Mouse (Mus musculus) forebrain, embryonic 16.5 days (tissue): ENCODE measurements around the gene Slc30a5. TPM values are rescaled to one million over a fixed set of nuclear protein-coding genes. Genes with fewer than 3 reads are reported as not detected.
"Not testable (repeated sequence)": the region's sequence is repeated elsewhere in the genome, so short reads cannot be mapped to it uniquely, and the experiment has no call there.

Experiments
- ATAC-seq: fragments of 200-750 bp; cut with Nextera tagmentation; 2 replicates; pipeline ENCODE4 v1.8.0; 2017; ENCODE audit warnings: mild to moderate bottlenecking, moderate library complexity
- H3K27ac ChIP-seq: fragments of 300-500 bp; sonication (generic); 2 replicates; pipeline ENCODE4 v1.5.1; 2014; ENCODE audit warnings: low read length, control low read depth
- H3K27me3 ChIP-seq: fragments of 300-500 bp; sonication (generic); replicated peaks from 2 replicates; pipeline ENCODE4 v1.6.1; 2014; ENCODE audit warnings: low read length; ENCODE audit not compliant: control insufficient read depth, insufficient read depth
- H3K36me3 ChIP-seq: fragments of 300-500 bp; sonication (generic); 2 replicates; pipeline ENCODE4 v1.6.1; 2014; ENCODE audit not compliant: control insufficient read depth, insufficient read depth
- H3K4me1 ChIP-seq: fragments of 300-500 bp; sonication (generic); replicated peaks from 2 replicates; pipeline ENCODE4 v1.6.1; 2014; ENCODE audit warnings: low read length; ENCODE audit not compliant: control insufficient read depth, insufficient read depth
- H3K4me2 ChIP-seq: fragments of 300-500 bp; sonication (generic); 2 replicates; pipeline ENCODE4 v1.6.1; 2014; ENCODE audit warnings: mild to moderate bottlenecking, low read length, control low read depth
- H3K4me3 ChIP-seq: fragments of 300-500 bp; sonication (generic); replicated peaks from 2 replicates; pipeline ENCODE4 v1.5.1; 2014; ENCODE audit warnings: mild to moderate bottlenecking, low read length, control low read depth
- H3K9ac ChIP-seq: fragments of 300-500 bp; sonication (generic); replicated peaks from 2 replicates; pipeline ENCODE4 v1.6.1; 2014; ENCODE audit warnings: low read depth, low read length, control low read depth
- H3K9me3 ChIP-seq: fragments of 300-500 bp; sonication (generic); 2 replicates; pipeline ENCODE4 v1.6.1; 2016; ENCODE audit warnings: low read length; ENCODE audit not compliant: control insufficient read depth
- WGBS: fragments of 180-500 bp; shearing (Covaris S2); extraction: QIAGEN DNeasy Blood & Tissue Kit; methylation state at CpG from one replicate; pipeline ENCODE4 v1.1.7; 2014; 5-methylcytosine and 5-hydroxymethylcytosine counted together
- polyA plus RNA-seq: library from polyadenylated mRNA; unstranded; fragments of >200 nt; fragmentation: Nextera tagmentation; extraction: Ambion mirVana; gene quantifications from 2 replicates; pipeline ENCODE4 v1.2.1, GENCODE M21; 2015

Gene Slc30a5
- polyA plus RNA-seq, 1 experiment from 2014 or later = 34.9 TPM

DNA sequence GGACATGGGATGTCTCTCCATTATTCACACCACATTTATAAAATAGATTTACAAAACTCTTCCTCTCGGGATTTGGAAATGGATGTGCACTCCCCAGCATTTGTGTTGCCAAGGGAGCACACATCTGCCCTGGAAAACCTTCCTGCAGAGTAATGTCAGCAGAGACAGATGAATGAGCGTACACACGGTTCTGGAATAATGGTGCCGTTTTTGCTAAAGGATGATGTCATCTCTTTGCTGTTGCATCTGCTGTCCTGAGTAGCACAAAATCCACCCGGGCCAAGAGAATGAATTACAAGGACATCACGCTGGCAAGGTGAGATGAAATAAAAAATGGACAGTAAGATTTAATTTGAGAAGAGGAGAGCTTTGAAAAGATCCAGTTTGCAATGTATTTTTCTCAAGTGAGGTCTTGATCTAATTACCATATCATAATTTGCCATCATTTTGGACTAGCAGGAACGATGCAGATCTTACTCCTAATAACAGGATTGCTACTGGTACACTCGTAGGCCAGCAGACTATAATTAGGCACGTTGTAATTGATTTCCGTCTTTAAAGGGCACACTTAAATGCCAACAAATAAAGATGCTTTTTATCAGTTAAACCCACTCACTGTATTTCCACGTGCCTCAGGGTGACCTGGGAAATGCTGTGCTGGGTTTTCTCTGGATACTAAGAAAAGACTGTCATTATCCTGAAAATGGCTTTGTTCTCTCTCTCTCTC lies 38.4 kb upstream of the Slc30a5 start:
- no peak overlapping the region for H3K27ac ChIP-seq
- H3K9me3 ChIP-seq = no peaks in the 10 kb centered on the region

DNA sequence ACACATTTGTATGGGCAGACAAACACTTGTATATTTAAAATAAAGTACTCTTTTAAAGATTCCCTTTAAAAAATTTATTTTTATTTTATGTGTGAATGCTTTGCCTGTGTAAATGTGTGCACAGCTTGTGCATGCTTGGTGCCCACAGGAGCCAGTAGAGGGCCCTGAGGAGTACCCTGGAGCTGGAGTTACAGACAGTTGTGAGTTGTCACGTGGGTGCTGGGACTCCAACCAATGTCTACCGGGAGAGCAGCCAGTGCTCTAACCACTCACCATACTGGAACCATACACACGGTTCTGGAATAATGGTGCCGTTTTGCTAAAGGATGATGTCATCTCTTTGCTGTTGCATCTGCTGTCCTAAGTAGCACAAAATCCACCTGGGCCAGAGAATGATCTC lies 36.6 kb upstream of the Slc30a5 start:
- WGBS = 67% methylated on average over 4 of the region's 4 CpGs
- H3K9ac ChIP-seq = no peak overlapping the region
- no peaks in the 10 kb centered on the region for H3K9me3 ChIP-seq
- no peaks in the 10 kb centered on the region for H3K36me3 ChIP-seq
- no peaks in the 10 kb centered on the region for H3K27me3 ChIP-seq
- ATAC-seq = no peak
- H3K4me1 ChIP-seq = peaks cover 11% of the 10 kb centered on the region
- H3K27ac ChIP-seq = no peak overlapping the region
- no peak overlapping the region for H3K4me2 ChIP-seq
- H3K4me3 ChIP-seq = no peak overlapping the region

More for the DNA sequence above, 38.4 kb upstream of the Slc30a5 start:
- WGBS = 13% methylated on average over 11 of the region's 11 CpGs
- peak; percentile 64 for ATAC-seq
- no peaks in the 10 kb centered on the region for H3K27me3 ChIP-seq
- H3K4me3 ChIP-seq = no peak overlapping the region
- no peak overlapping the region for H3K9ac ChIP-seq
- no peak overlapping the region for H3K4me2 ChIP-seq
- H3K36me3 ChIP-seq = no peaks in the 10 kb centered on the region
- H3K4me1 ChIP-seq = peaks cover 16% of the 10 kb centered on the region

DNA sequence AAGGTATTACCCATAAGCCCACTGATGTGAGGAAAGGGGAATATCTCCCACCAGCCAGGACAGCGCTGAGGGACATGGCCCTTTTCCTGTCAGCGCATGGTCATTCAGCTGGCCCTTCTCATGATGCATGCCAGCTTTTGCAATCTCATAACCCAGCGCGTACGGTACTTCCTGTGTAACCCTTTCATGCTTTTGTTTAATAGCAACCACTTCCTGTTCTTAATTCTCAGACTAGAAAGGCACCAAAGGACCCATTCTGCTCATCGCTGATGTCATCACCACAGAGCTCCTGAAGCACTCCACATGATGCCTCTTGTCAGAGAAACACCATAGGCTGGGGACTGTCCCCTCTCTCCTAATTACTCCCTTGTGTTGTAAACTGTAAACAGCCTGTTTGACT lies 33.1 kb upstream of the Slc30a5 start:
- no peaks in the 10 kb centered on the region for H3K27me3 ChIP-seq
- no peak overlapping the region for H3K9ac ChIP-seq
- H3K4me1 ChIP-seq = peaks cover 1% of the 10 kb centered on the region
- no peak for ATAC-seq
- 88% methylated on average over 6 of the region's 6 CpGs for WGBS
- H3K36me3 ChIP-seq = no peaks in the 10 kb centered on the region
- H3K4me3 ChIP-seq = no peak overlapping the region
- no peak overlapping the region for H3K27ac ChIP-seq
- no peaks in the 10 kb centered on the region for H3K9me3 ChIP-seq
- H3K4me2 ChIP-seq = no peak overlapping the region

DNA sequence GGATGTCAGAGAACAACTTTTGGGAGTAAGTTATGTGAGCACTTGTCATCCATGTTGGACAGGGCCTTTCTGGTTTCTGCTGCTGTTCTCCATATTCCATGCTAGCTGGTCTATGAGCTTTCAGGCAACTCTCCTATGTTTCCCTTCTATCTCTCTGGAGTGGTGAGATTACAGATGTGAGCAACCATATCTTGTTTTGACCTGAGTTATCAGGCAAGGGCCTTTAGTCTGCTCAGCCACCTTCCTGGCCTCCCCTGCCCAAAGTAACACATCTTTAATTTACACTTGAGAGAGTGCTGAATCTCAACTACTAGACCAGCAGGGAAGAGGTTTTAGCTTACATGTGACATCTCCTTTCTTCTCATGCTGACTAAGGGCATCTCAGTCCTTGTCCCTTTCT lies 32.5 kb upstream of the Slc30a5 start:
- no peaks in the 10 kb centered on the region for H3K4me1 ChIP-seq
- no peaks in the 10 kb centered on the region for H3K9me3 ChIP-seq
- H3K4me2 ChIP-seq = no peak overlapping the region
- no peaks in the 10 kb centered on the region for H3K27me3 ChIP-seq
- ATAC-seq = no peak
- H3K27ac ChIP-seq = no peak overlapping the region
- H3K4me3 ChIP-seq = no peak overlapping the region
- no peaks in the 10 kb centered on the region for H3K36me3 ChIP-seq
- no peak overlapping the region for H3K9ac ChIP-seq

DNA sequence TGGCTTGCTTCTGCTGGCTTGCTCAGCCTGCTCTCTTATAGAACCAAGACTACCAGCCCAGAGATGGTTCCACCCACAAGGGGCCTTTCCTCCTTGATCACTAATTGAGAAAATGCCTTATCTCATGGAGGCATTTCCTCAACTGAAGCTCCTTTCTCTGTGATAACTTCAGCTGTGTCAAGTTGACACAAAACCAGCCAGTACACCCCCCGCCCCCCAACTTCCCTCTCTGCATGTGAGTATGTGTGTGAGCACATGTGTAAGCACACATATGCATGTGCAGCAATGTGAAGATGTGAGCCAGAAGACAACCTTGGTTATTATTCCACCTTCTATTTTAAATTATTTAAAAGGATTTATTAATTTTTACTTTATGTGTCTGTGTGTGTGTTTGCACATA lies 30.7 kb upstream of the Slc30a5 start:
- not testable (repeated sequence) for ATAC-seq

DNA sequence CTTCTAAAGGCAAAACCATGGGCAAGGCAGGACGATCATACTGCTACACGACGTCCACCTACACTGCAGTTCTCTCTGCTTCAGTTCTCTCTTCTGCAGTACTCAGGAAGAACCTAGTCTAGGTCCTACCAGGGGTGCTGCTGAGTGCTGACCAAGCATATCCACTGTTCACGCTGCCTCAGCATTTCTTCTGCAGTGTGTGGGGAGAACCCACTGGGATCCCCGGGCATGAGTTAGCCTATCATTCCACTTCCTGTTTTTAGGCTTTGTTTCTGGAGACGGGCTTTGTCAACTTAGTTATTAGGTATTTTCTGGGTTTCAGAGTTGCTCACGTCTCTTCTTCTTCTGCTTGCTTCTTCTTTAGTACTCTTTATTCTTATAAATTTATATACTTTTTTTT lies 25.9 kb upstream of the Slc30a5 start:
- H3K9me3 ChIP-seq = no peaks in the 10 kb centered on the region
- H3K4me2 ChIP-seq = no peak overlapping the region
- no peak for ATAC-seq
- H3K27me3 ChIP-seq = no peaks in the 10 kb centered on the region
- no peak overlapping the region for H3K27ac ChIP-seq
- H3K36me3 ChIP-seq = no peaks in the 10 kb centered on the region
- WGBS = 88% methylated on average over 7 of the region's 7 CpGs
- H3K4me1 ChIP-seq = no peaks in the 10 kb centered on the region
- H3K9ac ChIP-seq = no peak overlapping the region
- H3K4me3 ChIP-seq = no peak overlapping the region

More for the DNA sequence above, 30.7 kb upstream of the Slc30a5 start:
- H3K4me2 ChIP-seq, H3K4me3 ChIP-seq, H3K9me3 ChIP-seq, H3K27ac ChIP-seq, H3K4me1 ChIP-seq, H3K9ac ChIP-seq, H3K27me3 ChIP-seq, H3K36me3 ChIP-seq: not testable (repeated sequence)
- WGBS = 95% methylated on average over 1 of the region's 1 CpGs

DNA sequence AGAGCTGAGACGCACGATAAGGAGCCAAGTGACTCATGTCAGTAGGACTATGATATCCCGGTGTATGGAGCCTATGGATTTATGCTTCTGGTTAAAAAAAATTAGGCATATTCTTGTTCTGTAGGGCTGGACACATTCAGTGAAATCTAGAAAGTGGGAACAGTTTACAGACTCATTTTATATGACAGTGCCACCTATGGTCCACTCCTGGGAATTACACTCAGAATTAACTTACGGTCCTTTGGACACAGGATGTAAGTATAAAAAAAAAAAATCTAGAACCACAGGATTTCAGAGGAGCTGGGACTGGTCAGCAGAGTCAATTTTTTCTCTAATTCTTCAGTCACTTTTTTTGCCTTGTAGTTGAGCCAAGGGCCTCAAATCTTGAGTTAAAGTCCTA lies 20.9 kb upstream of the Slc30a5 start:
- no peaks in the 10 kb centered on the region for H3K27me3 ChIP-seq
- H3K9me3 ChIP-seq = no peaks in the 10 kb centered on the region
- no peaks in the 10 kb centered on the region for H3K36me3 ChIP-seq
- H3K4me1 ChIP-seq = no peaks in the 10 kb centered on the region
- H3K27ac ChIP-seq = no peak overlapping the region
- H3K9ac ChIP-seq = no peak overlapping the region
- 0 out of 2 replicates have a peak, but pooled peaks have one; percentile 26 for ATAC-seq
- WGBS = 58% methylated on average over 4 of the region's 4 CpGs
- H3K4me3 ChIP-seq = no peak overlapping the region
- H3K4me2 ChIP-seq = no peak overlapping the region

DNA sequence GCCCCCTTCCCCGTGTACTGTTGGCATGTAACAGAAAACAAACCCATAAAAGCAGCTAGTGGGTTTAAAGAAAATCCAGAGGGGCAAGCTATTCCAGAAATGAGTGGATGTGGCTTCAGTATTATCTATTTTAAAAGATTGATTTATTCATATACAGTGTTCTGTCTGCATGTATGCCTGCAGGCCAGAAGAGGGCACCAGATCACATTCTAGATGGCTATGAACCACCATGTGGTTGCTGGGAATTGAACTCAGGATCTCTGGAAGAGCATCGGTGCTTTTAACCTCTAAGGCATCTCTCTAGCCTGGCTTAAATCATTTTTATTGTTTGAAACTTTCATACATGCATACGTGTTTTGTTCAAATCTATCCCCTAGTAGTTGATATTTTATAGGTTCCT lies 19.9 kb upstream of the Slc30a5 start:
- no peak overlapping the region for H3K4me2 ChIP-seq
- WGBS = 77% methylated on average over 3 of the region's 3 CpGs
- ATAC-seq = no peak

DNA sequence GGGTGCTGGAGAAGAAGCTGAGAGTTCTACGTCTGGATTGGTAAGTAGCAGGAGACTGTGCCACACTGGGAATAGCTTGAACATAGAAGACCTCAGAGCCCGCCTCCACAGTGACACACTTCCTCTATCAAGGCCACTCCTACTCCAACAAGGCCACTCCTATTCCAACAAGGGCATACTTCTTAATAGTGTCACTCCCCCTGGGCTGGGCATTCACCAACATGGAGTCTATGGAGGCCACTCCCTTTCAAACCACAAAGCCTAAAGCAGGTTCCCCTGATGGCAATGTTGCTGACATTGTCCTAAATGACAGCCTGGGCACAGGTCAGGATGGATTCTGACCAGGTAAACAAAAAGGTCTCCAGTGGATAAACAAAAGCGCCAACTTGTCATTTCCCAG lies 15.9 kb upstream of the Slc30a5 start:
- Histone ChIP-seq H3K36me3 (no peaks in the 10 kb centered on the region), H3K9me3 (no peaks in the 10 kb centered on the region), H3K9ac (no peak overlapping the region), H3K4me3 (no peak overlapping the region), H3K4me1 (no peaks in the 10 kb centered on the region), H3K4me2 (no peak overlapping the region), H3K27ac (no peak overlapping the region), H3K27me3 (no peaks in the 10 kb centered on the region)
- no peak for ATAC-seq
- 97% methylated on average over 3 of the region's 3 CpGs for WGBS

More for the DNA sequence above, 19.9 kb upstream of the Slc30a5 start:
- Histone ChIP-seq H3K4me1 (no peaks in the 10 kb centered on the region), H3K9ac (no peak overlapping the region), H3K36me3 (no peaks in the 10 kb centered on the region), H3K4me3 (no peak overlapping the region), H3K27me3 (no peaks in the 10 kb centered on the region), H3K27ac (no peak overlapping the region), H3K9me3 (no peaks in the 10 kb centered on the region)
